Mouse (Mus musculus) embryonic facial prominence, embryonic 13.5 days (tissue): ENCODE measurements at regions not wholly inside any gene's neighbourhood (a gene's known extent, or its start where the extent isn't known, plus 50 kb on each side); places are given as distances from the start of the nearest gene placed in this dataset.
A peak's percentile ranks its signal among the peaks of the same experiment; 100 is the strongest.

Source experiments
- ATAC-seq: fragments of 200-750 bp; cut with Nextera tagmentation; 2 replicates; pipeline ENCODE4 v1.8.0; 2017; ENCODE audit warnings: low read depth; ENCODE audit not compliant: insufficient number of reproducible peaks, insufficient read depth, low FRiP score, low TSS enrichment
- H3K27ac ChIP-seq: fragments of 300-500 bp; sonication (generic); 2 replicates; pipeline ENCODE4 v1.5.1; 2015; ENCODE audit warnings: moderate library complexity, mild to moderate bottlenecking, inconsistent platforms
- H3K27me3 ChIP-seq: fragments of 300-500 bp; sonication (generic); 2 replicates; pipeline ENCODE4 v1.6.1; 2015; ENCODE audit warnings: mild to moderate bottlenecking, inconsistent platforms
- H3K36me3 ChIP-seq: fragments of 300-500 bp; sonication (generic); 2 replicates; pipeline ENCODE4 v1.6.1; 2015; ENCODE audit warnings: mild to moderate bottlenecking, inconsistent platforms
- H3K4me1 ChIP-seq: fragments of 300-500 bp; sonication (generic); 2 replicates; pipeline ENCODE4 v1.6.1; 2015; ENCODE audit warnings: inconsistent platforms
- H3K4me2 ChIP-seq: fragments of 300-500 bp; sonication (generic); 2 replicates; pipeline ENCODE4 v1.6.1; 2015; ENCODE audit warnings: moderate library complexity, mild to moderate bottlenecking, inconsistent platforms
- H3K4me3 ChIP-seq: fragments of 300-500 bp; sonication (generic); 2 replicates; pipeline ENCODE4 v1.5.1; 2015; ENCODE audit warnings: mild to moderate bottlenecking, inconsistent platforms
- H3K9ac ChIP-seq: fragments of 300-500 bp; sonication (generic); 2 replicates; pipeline ENCODE4 v1.6.1; 2015; ENCODE audit warnings: mild to moderate bottlenecking, inconsistent platforms
- H3K9me3 ChIP-seq: fragments of 300-500 bp; sonication (generic); 2 replicates; pipeline ENCODE4 v1.6.1; 2016; ENCODE audit warnings: inconsistent platforms
- WGBS: fragments of 180-500 bp; shearing (Covaris S2); methylation state at CpG from one replicate; pipeline ENCODE4 v1.1.7; 2015; ENCODE audit warnings: mixed read lengths; 5-methylcytosine and 5-hydroxymethylcytosine counted together

- Histone ChIP-seq H3K36me3 (no peaks in the 10 kb centered on the region), H3K4me1 (peaks cover 5% of the 10 kb centered on the region), H3K9me3 (no peaks in the 10 kb centered on the region), H3K4me3 (no peak overlapping the region), H3K9ac (no peak overlapping the region), H3K27me3 (no peaks in the 10 kb centered on the region), H3K4me2 (no peak overlapping the region), H3K27ac (no peak overlapping the region)
- WGBS, result 81% methylated on average over 13 of the region's 13 CpGs
- no peak for ATAC-seq
Observed at GRCm38 (mm10) chr13:44316747-44317446, 412.4 kb upstream of the Jarid2 start.

- Histone ChIP-seq H3K9ac (no peak overlapping the region), H3K4me1 (peaks cover 5% of the 10 kb centered on the region), H3K9me3 (no peaks in the 10 kb centered on the region), H3K36me3 (no peaks in the 10 kb centered on the region), H3K4me3 (no peak overlapping the region), H3K27me3 (no peaks in the 10 kb centered on the region), H3K4me2 (no peak overlapping the region), H3K27ac (no peak overlapping the region)
- 80% methylated on average over 8 of the region's 8 CpGs for WGBS
- ATAC-seq, result no peak
Observed at GRCm38 (mm10) chr13:44317596-44317995, 411.7 kb upstream of the Jarid2 start.

GRCm38 (mm10) chr13:44319101-44319500 lies 410.2 kb upstream of the Jarid2 start:
- Histone ChIP-seq H3K36me3 (no peaks in the 10 kb centered on the region), H3K27me3 (no peaks in the 10 kb centered on the region), H3K4me1 (peaks cover 5% of the 10 kb centered on the region), H3K9ac (no peak overlapping the region), H3K27ac (no peak overlapping the region), H3K9me3 (no peaks in the 10 kb centered on the region), H3K4me2 (no peak overlapping the region), H3K4me3 (no peak overlapping the region)
- no peak for ATAC-seq
- WGBS, result 44% methylated on average over 9 of the region's 9 CpGs

DNA sequence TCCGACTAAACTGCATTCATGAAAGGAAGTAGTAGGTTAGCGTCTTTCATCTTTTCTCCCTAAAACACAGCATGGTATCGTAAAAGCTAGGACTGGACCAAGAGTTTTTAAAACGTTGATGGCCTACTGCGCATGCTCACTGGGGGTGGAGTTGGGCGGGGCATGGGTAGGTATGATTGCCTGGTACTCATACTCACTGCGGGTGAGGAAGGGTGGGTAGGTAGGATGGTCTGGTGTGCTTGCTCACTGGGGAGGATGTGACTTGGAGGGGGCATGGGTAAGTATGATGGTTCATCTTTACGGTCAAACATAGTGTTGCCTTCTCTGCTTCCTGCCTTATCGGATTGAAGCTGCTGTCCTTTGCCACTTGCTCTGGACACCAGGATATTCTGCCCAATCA lies 409.8 kb upstream of the Jarid2 start:
- H3K4me1 ChIP-seq, result peaks cover 5% of the 10 kb centered on the region
- no peak overlapping the region for H3K4me3 ChIP-seq
- H3K9ac ChIP-seq, result no peak overlapping the region
- 81% methylated on average over 9 of the region's 9 CpGs for WGBS
- ATAC-seq, result no peak
- no peak overlapping the region for H3K4me2 ChIP-seq
- H3K27me3 ChIP-seq, result no peaks in the 10 kb centered on the region
- no peaks in the 10 kb centered on the region for H3K36me3 ChIP-seq
- H3K9me3 ChIP-seq, result no peaks in the 10 kb centered on the region
- H3K27ac ChIP-seq, result no peak overlapping the region

- Histone ChIP-seq H3K4me2 (no peak overlapping the region), H3K36me3 (no peaks in the 10 kb centered on the region), H3K4me1 (peaks cover 5% of the 10 kb centered on the region), H3K27me3 (no peaks in the 10 kb centered on the region), H3K27ac (no peak overlapping the region), H3K9me3 (no peaks in the 10 kb centered on the region), H3K4me3 (no peak overlapping the region), H3K9ac (no peak overlapping the region)
- no peak for ATAC-seq
- WGBS, result 70% methylated on average over 4 of the region's 4 CpGs
Observed at GRCm38 (mm10) chr13:44320311-44320710, 409.0 kb upstream of the Jarid2 start.

- no peaks in the 10 kb centered on the region for H3K27me3 ChIP-seq
- ATAC-seq, result no peak
- peaks cover 5% of the 10 kb centered on the region for H3K4me1 ChIP-seq
- no peak overlapping the region for H3K27ac ChIP-seq
- 77% methylated on average over 16 of the region's 16 CpGs for WGBS
- H3K9ac ChIP-seq, result no peak overlapping the region
- no peaks in the 10 kb centered on the region for H3K36me3 ChIP-seq
- no peaks in the 10 kb centered on the region for H3K9me3 ChIP-seq
- no peak overlapping the region for H3K4me3 ChIP-seq
- no peak overlapping the region for H3K4me2 ChIP-seq
Observed at GRCm38 (mm10) chr13:44321009-44321596, 408.2 kb upstream of the Jarid2 start.

- no peak for ATAC-seq
- no peak overlapping the region for H3K4me2 ChIP-seq
- no peaks in the 10 kb centered on the region for H3K36me3 ChIP-seq
- H3K9ac ChIP-seq, result no peak overlapping the region
- H3K9me3 ChIP-seq, result no peaks in the 10 kb centered on the region
- 86% methylated on average over 8 of the region's 8 CpGs for WGBS
- peaks cover 21% of the 10 kb centered on the region for H3K4me1 ChIP-seq
- no peak overlapping the region for H3K4me3 ChIP-seq
- H3K27me3 ChIP-seq, result no peaks in the 10 kb centered on the region; the same call in 1 of the 2 replicates
- no peak overlapping the region for H3K27ac ChIP-seq
Observed at GRCm38 (mm10) chr13:44328416-44328815, 400.9 kb upstream of the Jarid2 start.

GRCm38 (mm10) chr13:44329161-44329560 lies 400.1 kb upstream of the Jarid2 start:
- no peak overlapping the region for H3K27ac ChIP-seq

GRCm38 (mm10) chr13:44329701-44330100 lies 399.6 kb upstream of the Jarid2 start:
- 19% methylated on average over 10 of the region's 10 CpGs for WGBS
- ATAC-seq, result no peak
- Histone ChIP-seq H3K27ac (no peak overlapping the region), H3K27me3 (peaks cover 2% of the 10 kb centered on the region; the same call in 1 of the 2 replicates), H3K4me2 (0 out of 2 replicates have a peak overlapping the region, but pooled peaks have one; percentile 19), H3K36me3 (no peaks in the 10 kb centered on the region), H3K9me3 (no peaks in the 10 kb centered on the region), H3K4me3 (no peak overlapping the region), H3K9ac (no peak overlapping the region), H3K4me1 (peaks cover 21% of the 10 kb centered on the region)

More at GRCm38 (mm10) chr13:44329161-44329560, 400.1 kb upstream of the Jarid2 start:
- Histone ChIP-seq H3K27me3 (no peaks in the 10 kb centered on the region; the same call in 1 of the 2 replicates), H3K9ac (no peak overlapping the region), H3K4me1 (peaks cover 21% of the 10 kb centered on the region), H3K36me3 (no peaks in the 10 kb centered on the region), H3K4me3 (no peak overlapping the region), H3K9me3 (no peaks in the 10 kb centered on the region), H3K4me2 (0 out of 2 replicates have a peak overlapping the region, but pooled peaks have one; percentile 19)
- no peak for ATAC-seq
- WGBS, result 31% methylated on average over 4 of the region's 4 CpGs

DNA sequence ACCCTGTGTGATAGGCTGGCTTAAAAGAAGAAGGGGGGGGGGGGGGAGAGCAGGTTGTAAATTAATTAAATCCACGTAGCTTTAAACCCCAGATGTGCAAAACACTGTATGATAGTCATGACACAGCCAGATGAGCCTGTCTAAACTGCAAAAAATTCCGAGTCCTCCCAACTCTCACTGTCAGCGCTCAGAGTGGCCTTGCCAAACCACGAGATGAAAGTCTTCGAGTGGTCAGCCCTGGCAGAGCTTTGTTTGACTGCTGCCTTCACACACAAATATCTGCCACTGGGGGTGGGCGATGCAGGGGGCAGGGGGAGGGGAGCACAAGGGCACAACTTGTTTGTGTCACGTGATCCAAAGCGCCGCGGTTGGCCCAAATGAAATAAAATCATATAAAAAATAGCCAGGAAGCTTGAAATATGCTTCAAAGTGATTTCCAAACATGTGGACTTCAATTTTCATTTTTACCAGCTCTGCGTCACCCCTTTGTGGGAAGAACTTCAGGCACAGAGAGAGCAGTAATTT lies 396.5 kb upstream of the Jarid2 start:
- WGBS, result 62% methylated on average over 11 of the region's 11 CpGs
- H3K9ac ChIP-seq, result no peak overlapping the region
- H3K4me1 ChIP-seq, result peaks cover 21% of the 10 kb centered on the region
- no peaks in the 10 kb centered on the region for H3K36me3 ChIP-seq
- H3K4me2 ChIP-seq, result no peak overlapping the region
- H3K9me3 ChIP-seq, result 0 out of 2 replicates have a peak, but pooled peaks cover 2% of the 10 kb centered on the region
- peaks cover 2% of the 10 kb centered on the region; the same call in 1 of the 2 replicates for H3K27me3 ChIP-seq
- no peak for ATAC-seq
- H3K27ac ChIP-seq, result no peak overlapping the region
- H3K4me3 ChIP-seq, result no peak overlapping the region

DNA sequence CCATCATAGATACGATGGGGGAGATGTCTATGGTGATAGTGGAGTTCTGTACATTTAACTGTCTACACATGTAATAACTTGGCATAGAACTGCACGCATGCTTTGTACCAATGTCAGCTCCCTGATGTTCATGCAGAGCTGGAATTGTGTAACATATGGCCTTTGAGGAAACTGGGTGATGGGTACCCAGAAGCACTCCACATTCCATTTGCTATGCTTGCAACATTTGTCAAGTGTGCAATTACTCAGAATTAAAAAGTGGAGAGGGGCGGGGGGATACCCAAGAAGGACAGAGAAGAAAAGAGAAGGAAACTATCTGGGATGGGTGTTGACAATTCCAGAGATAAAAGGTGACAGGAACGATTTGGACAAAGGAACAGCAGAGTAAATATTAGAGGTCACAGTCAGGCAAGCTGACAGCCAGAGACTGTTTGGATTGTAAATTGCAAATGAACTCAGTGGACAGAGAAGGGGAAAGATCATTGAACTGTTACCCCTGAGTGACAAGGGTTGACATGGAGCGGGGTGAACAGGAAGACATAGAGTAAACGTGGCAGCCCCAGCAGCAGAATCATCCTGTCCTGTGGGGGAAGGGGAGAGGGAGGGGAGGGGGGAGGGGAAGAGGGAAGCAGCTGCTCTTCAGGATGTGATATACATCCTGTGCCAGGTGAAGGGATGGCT lies 390.1 kb upstream of the Jarid2 start:
- 50% methylated on average over 6 of the region's 6 CpGs for WGBS
- Histone ChIP-seq H3K36me3 (no peaks in the 10 kb centered on the region), H3K4me2 (no peak overlapping the region), H3K27me3 (0 out of 2 replicates have a peak, but pooled peaks cover 2% of the 10 kb centered on the region), H3K4me1 (no peaks in the 10 kb centered on the region), H3K4me3 (no peak overlapping the region), H3K9ac (no peak overlapping the region), H3K9me3 (0 out of 2 replicates have a peak, but pooled peaks cover 2% of the 10 kb centered on the region), H3K27ac (no peak overlapping the region)
- ATAC-seq, result no peak
